Mouse (Mus musculus) small intestine, adult 2 months (tissue): ENCODE data around the gene Dram2.

Experiments used
- CTCF ChIP-seq: fragments of 200-500 bp; IDR thresholded peaks from 2 replicates; pipeline ENCODE4 v1.5.1; 2012; ENCODE audit warnings: low read depth, mild to moderate bottlenecking, control low read depth, inconsistent platforms, low read length, moderate library complexity, mixed read lengths; ENCODE audit not compliant: insufficient replicate concordance, insufficient read length; ENCODE audit errors: extremely low read depth
- POLR2A ChIP-seq: fragments of 200-500 bp; IDR thresholded peaks from 2 replicates; pipeline ENCODE4 v1.6.1; 2012; ENCODE audit warnings: low read depth, mild to moderate bottlenecking, control low read depth, inconsistent platforms, low read length, moderate library complexity

GRCm38 (mm10) chr3:106547171-106547923 lies at the start of gene Dram2, which contains the start of gene Cept1:
- TF ChIP-seq CTCF (no peak), POLR2A (no peak; the same call in 1 of the 2 replicates)
